Mouse (Mus musculus) erythroblast, embryonic 14.5 days (primary cell): ENCODE results near the gene Rnf111. TPM values are rescaled to one million over a fixed set of nuclear protein-coding genes. Genes with fewer than 3 reads are reported as not detected.

Source experiments
- H3K27me3 ChIP-seq: 2 replicates; pipeline ENCODE4 v1.6.1; 2012; ENCODE audit warnings: inconsistent platforms; ENCODE audit not compliant: control insufficient read depth
- H3K36me3 ChIP-seq: 2 replicates; pipeline ENCODE4 v1.6.1; 2012; ENCODE audit warnings: mild to moderate bottlenecking, inconsistent platforms; ENCODE audit not compliant: control insufficient read depth
- H3K4me1 ChIP-seq: 2 replicates; pipeline ENCODE4 v1.6.1; 2012; ENCODE audit warnings: inconsistent platforms; ENCODE audit not compliant: control insufficient read depth
- H3K4me3 ChIP-seq: replicated peaks from 2 replicates; pipeline ENCODE3; 2012; ENCODE audit warnings: moderate library complexity, mild to moderate bottlenecking, inconsistent platforms
- H3K9me3 ChIP-seq: 2 replicates; pipeline ENCODE4 v1.6.1; 2012; ENCODE audit warnings: low read length, inconsistent platforms, mixed read lengths; ENCODE audit not compliant: control insufficient read depth
- GATA1 ChIP-seq: IDR thresholded peaks from 2 replicates; pipeline ENCODE4 v1.6.1; 2012; ENCODE audit warnings: low read length, inconsistent platforms, mixed read lengths
- TAL1 ChIP-seq: IDR thresholded peaks from 3 replicates; pipeline ENCODE4 v1.6.1; 2012; ENCODE audit warnings: low read length, inconsistent platforms, mixed read lengths
- polyA plus RNA-seq: library from polyadenylated mRNA; stranded (reverse); fragments of >175 nt; gene quantifications from 2 replicates; pipeline ENCODE4 v1.2.3, GENCODE M21; 2012

The Rnf111 gene
- polyA plus RNA-seq, 1 experiment, result 0.18 TPM

DNA sequence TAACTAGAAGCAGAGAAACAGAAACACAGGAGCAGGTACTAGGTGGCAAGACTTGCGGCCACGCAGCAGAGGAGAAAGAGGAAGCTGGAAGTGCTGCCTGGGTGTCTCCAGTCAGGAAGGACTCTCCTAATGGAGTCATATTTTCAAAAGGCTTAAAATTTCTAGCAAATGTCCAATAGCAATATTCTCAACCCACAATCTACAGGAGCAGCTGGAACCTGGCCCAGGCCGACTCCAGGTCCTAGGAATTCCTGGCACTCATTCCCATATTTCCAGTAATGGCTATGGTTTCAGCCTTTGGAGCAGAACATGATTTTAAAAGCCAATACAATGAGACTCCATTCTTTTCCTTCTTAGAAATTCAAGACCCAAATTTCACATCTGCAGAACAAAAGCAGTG is 114.0 kb downstream of the Rnf111 start:
- no peaks in the 10 kb centered on the region for H3K9me3 ChIP-seq
- H3K4me1 ChIP-seq, result peaks cover 51% of the 10 kb centered on the region
- TF ChIP-seq GATA1 (no peak), TAL1 (no peak)
- no peaks in the 10 kb centered on the region for H3K36me3 ChIP-seq
- H3K4me3 ChIP-seq, result no peak overlapping the region
- no peaks in the 10 kb centered on the region for H3K27me3 ChIP-seq

DNA sequence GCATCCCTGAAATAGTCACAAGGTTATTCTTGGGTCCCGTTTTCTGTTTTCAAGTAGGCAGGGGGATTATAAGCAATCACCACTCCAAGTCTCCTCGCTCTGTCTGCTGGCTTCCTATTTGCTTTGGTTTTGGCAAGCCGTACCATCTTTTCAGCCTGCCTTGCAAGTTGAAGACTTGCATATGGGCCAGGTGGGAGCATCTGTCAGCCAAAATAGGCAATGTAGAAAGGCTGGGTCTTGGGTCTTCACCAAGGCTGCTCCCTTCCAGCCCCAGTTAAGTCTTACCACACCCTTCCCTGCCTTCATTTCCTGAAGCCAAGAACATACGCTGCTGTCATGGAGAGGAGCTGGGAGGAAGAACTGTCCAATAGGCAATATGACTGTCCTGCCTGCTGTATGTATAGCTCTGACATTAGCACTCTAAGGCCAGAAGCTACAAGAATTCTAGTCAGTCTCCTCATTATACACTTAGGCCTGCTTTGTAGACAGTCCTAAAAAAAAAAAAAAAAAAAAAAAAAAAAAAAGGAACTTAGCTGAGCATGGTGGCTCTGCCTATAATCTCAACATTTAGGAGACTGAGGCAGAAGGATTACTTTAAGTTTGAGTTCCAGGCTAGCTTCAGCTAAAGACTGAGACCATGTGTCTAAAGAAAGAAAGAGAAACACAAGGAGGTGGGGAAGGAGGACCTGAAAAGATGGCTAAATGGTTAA is 116.0 kb downstream of the Rnf111 start:
- no peaks in the 10 kb centered on the region for H3K27me3 ChIP-seq
- no peak overlapping the region for H3K4me3 ChIP-seq
- H3K4me1 ChIP-seq, result peaks cover 61% of the 10 kb centered on the region
- no peaks in the 10 kb centered on the region for H3K36me3 ChIP-seq
- no peaks in the 10 kb centered on the region for H3K9me3 ChIP-seq
- no peak for TF ChIP-seq TAL1
- no peak for TF ChIP-seq GATA1

DNA sequence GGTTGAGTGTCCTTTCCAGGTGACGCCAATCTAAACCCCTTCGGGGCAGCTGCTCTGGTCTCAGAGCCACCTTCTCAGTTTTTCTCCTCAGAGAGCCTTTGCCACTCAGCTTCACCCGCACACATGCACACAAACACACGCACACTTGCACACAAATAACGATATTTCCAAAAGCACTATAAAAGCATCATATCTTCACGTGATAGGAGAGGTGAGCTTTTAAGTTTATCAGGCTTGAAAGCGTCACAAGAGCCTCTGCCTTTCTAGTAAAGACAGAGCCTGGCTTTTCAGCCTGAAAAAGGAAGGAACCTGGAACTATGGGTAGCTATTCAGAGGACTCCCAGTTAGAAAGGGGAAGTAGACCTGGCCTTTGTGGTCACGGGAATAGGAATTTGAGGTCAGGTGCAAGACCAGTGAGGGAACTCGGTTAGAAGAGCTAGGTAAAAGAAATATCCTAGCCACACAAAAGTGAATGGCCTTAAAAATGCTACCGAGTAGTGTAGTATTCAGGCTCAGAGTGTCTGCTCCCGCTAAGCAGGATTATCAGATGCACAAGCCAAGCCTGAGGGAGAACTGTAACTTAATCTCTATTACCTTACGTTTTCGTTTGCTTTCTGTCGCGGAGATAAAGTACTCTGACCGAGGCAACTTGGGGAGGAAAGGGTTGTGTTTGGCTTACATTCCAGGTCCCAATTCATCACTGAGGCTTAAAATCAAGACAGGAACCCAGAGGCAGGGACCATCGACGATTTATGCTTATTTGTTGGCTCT is 118.4 kb downstream of the Rnf111 start:
- Histone ChIP-seq H3K36me3 (no peaks in the 10 kb centered on the region), H3K4me1 (peaks cover 49% of the 10 kb centered on the region), H3K4me3 (peak overlapping the region; percentile 41), H3K9me3 (no peaks in the 10 kb centered on the region), H3K27me3 (no peaks in the 10 kb centered on the region)
- TF ChIP-seq GATA1, result peak; percentile 36; the same call in 1 of the 2 replicates
- no peak for TF ChIP-seq TAL1

DNA sequence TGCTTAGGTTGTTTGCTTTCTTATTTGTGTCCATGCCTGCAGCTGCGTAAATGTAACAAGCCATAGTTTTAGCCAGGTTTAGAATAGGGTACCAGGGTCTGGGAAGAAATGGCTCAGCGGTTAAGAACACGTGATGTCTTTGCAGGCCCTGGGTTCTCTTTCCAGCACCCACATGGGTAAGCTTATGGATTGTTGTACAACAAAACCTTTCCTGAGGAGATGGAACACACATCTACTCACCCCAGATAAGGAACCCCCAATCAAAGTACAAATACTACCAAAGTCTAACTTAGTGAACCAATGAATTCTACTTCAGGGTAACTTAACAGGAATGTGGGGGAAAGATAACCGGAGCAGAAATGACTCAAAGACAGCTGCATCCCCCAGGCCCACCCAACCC is 119.0 kb downstream of the Rnf111 start:
- Histone ChIP-seq H3K36me3 (no peaks in the 10 kb centered on the region), H3K4me1 (peaks cover 46% of the 10 kb centered on the region), H3K9me3 (no peaks in the 10 kb centered on the region), H3K4me3 (no peak overlapping the region), H3K27me3 (no peaks in the 10 kb centered on the region)
- TF ChIP-seq GATA1, result no peak
- TF ChIP-seq TAL1, result no peak

DNA sequence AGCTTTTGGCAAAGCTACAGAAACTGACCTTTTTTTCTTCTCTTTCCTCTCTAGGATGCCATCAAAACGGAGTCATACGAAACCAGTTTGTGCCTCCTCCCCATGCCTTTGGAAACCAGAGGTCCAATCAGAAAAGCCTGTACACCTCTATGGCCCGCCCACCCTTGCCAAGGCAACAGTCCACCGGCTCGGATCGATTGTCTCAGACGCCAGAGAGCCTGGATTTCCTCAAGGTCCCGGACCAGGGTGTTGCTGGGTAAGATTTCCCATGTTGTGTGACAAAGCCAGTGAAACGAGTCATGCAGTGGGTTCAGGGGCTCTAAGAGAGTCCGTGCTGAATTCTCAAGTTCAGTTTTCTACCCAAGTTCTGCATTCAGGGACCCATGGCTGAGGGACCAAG is 119.8 kb downstream of the Rnf111 start:
- TF ChIP-seq GATA1, result no peak
- no peak for TF ChIP-seq TAL1
- Histone ChIP-seq H3K36me3 (no peaks in the 10 kb centered on the region), H3K4me3 (no peak overlapping the region), H3K4me1 (peaks cover 46% of the 10 kb centered on the region), H3K27me3 (no peaks in the 10 kb centered on the region), H3K9me3 (no peaks in the 10 kb centered on the region)

DNA sequence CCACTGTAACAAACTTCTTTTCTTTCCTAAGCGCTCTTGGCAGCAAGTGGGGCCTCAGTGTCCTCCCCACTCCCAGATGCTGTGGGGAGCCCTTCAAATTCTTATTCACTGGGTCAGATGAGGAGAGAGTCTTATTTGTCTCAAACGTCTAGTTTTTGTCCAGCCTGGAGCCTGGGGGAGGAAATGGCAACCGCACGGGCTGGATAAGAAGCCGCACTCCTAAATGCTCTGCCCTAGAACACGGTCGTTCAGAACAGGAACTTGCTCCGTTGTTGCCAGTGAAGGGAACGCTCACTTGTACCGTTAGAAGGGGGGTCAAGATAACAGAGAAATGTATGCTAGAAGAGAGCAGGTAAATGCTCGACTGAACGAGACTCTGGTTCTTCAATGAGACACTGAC is 121.4 kb downstream of the Rnf111 start:
- no peak for TF ChIP-seq TAL1
- TF ChIP-seq GATA1, result no peak
- Histone ChIP-seq H3K36me3 (no peaks in the 10 kb centered on the region; the same call in 1 of the 2 replicates), H3K4me1 (peaks cover 44% of the 10 kb centered on the region), H3K27me3 (no peaks in the 10 kb centered on the region), H3K9me3 (no peaks in the 10 kb centered on the region), H3K4me3 (no peak overlapping the region)

DNA sequence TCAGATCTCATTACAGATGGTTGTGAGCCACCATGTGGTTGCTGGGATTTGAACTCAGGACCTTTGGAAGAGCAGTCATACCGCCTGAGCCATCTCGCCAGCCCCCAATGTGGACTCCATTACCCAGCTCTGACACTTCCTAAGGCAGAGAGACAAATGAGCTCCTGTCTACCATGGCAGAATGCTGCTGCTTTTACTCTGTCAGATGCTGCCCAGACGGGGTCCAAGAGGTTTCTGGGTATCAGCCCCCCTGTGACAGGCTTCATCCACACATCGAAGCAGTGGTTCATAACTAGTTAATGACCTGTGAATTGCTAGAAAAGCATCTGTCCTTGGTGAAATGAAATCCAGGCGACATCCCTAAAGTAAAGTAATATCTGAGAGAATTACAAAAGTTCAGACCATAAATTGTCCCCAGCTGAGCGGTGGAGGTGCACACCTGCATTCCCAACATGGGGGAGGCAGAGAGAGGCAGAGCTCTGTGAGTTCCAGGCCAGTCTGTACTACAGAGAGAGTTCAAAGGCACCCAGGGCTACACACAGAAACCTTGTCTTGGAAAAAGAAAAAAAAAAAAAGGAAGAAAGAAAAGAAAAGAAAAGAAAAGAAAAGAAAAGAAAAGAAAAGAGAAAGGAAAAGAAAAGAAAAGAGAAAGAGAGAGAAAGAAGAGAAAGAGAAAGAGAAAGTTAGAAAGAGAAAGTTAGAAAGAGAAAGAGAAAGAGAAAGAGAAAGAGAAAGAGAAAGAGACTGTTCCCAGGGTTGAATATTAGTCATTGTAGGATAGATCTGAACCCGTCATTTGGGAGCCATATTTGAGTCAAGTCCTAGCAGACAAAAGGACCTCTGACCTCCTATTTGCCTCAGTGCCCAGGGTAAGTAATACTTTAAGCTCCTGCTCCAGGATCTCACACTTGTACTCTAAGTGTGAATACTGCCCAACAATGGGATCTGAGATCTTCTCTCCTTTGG is 123.7 kb downstream of the Rnf111 start:
- Histone ChIP-seq H3K4me1 (peaks cover 23% of the 10 kb centered on the region), H3K4me3 (no peak overlapping the region), H3K27me3 (no peaks in the 10 kb centered on the region), H3K36me3 (no peaks in the 10 kb centered on the region; the same call in 1 of the 2 replicates), H3K9me3 (no peaks in the 10 kb centered on the region)
- TF ChIP-seq TAL1, result no peak
- no peak for TF ChIP-seq GATA1

Other genes with a start within 250 kb of the Rnf111 start
- gene Ccnb2, start 82.2 kb downstream of the Rnf111 start, polyA plus RNA-seq, result 9.6 and 15.5 TPM in 2 replicates
- gene Sltm, start 39.0 kb upstream of the Rnf111 start, polyA plus RNA-seq, result 1.3 TPM in 2 replicates
- gene Gm10642, start 152.5 kb upstream of the Rnf111 start, polyA plus RNA-seq, result 0.45 and 0.52 TPM in 2 replicates
- gene Mindy2, start 153.4 kb upstream of the Rnf111 start, polyA plus RNA-seq, result 6.4 and 6.8 TPM in 2 replicates
- gene Adam10, start 175.3 kb upstream of the Rnf111 start, polyA plus RNA-seq, result 8.4 and 11.5 TPM in 2 replicates